In the genomic region with DNA sequence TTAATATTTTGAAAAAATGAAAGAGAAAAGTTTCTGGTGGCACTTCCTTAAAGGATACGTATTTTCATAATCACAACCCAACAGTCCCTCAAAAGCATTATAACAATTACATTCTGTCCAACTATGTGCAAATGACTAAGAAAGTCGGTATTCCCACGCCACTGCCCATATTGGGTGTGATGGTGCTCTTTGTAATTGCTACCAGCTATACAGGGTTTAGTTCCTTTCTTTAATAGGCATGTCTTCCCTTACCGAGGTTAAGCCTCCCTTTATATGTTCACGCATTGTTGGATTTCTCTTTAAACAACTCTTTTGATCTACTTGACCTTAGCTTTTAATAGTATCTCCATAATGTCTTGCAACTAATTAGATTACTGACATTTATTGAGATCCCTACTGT, we compare ENCODE assay signal across 27 mouse cellular contexts. TPM values are rescaled to one million over a fixed set of nuclear protein-coding genes. Genes with fewer than 3 reads are reported as not detected.
"Had no signal": no experiment of that assay in that cellular context is flagged by ENCODE, and none has a peak within 500 bp of the region (broad histone marks: within the 10 kb centered on the region; RNA-seq: fewer than 3 reads in every experiment).

No protein-coding gene starts in this region.

- H3K4me3 ChIP-seq: embryonic facial prominence, embryonic 10.5 days; embryonic facial prominence, embryonic 12.5 days; embryonic facial prominence, embryonic 13.5 days; embryonic facial prominence, embryonic 15.5 days; erythroblast, embryonic 14.5 days; forebrain, embryonic 10.5 days; forebrain, embryonic 15.5 days; gastrocnemius, adult 2 months; heart, adult 2 months had no signal

- H3K4me1 ChIP-seq: embryonic facial prominence, embryonic 10.5 days; embryonic facial prominence, embryonic 12.5 days; embryonic facial prominence, embryonic 13.5 days; embryonic facial prominence, embryonic 15.5 days; forebrain, embryonic 15.5 days had no signal

- DNase-seq: cerebellum, adult 18-20 months; cerebellum, adult 2 months; cerebellum, adult 8-10 months; cerebellum, adult 9-10 months; cerebellum, adult 9-11 months; cerebellum, postnatal 10 days; cerebellum, postnatal 14 days; cerebellum, postnatal 25 days; cerebellum, postnatal 36 days; embryo, embryonic 11 days; forebrain, postnatal 0 days; gastrocnemius, adult 2 months; gastrocnemius, postnatal 10 days; gastrocnemius, postnatal 14 days; gastrocnemius, postnatal 25 days; gastrocnemius, postnatal 36 days; heart, adult 11 months; heart, adult 18-20 months; heart, adult 2 months had no signal

- H3K9ac ChIP-seq: embryonic facial prominence, embryonic 12.5 days; embryonic facial prominence, embryonic 13.5 days; embryonic facial prominence, embryonic 15.5 days; forebrain, embryonic 15.5 days; forebrain, postnatal 0 days had no signal

- H3K4me2 ChIP-seq: embryonic facial prominence, embryonic 12.5 days; embryonic facial prominence, embryonic 13.5 days; embryonic facial prominence, embryonic 15.5 days; forebrain, embryonic 15.5 days had no signal

- ATAC-seq: forebrain, embryonic 14.5 days; forebrain, embryonic 15.5 days; forebrain, postnatal 0 days had no signal

- H3K27ac ChIP-seq: embryonic facial prominence, embryonic 10.5 days; embryonic facial prominence, embryonic 12.5 days; embryonic facial prominence, embryonic 13.5 days; embryonic facial prominence, embryonic 15.5 days; forebrain, embryonic 10.5 days; forebrain, embryonic 15.5 days; gastrocnemius, adult 2 months; heart, adult 2 months had no signal

- H3K9me3 ChIP-seq: embryonic facial prominence, embryonic 10.5 days; embryonic facial prominence, embryonic 12.5 days; embryonic facial prominence, embryonic 13.5 days; embryonic facial prominence, embryonic 15.5 days; forebrain, embryonic 10.5 days; forebrain, embryonic 15.5 days had no signal

- H3K27me3 ChIP-seq: embryonic facial prominence, embryonic 12.5 days; embryonic facial prominence, embryonic 13.5 days; embryonic facial prominence, embryonic 15.5 days; forebrain, embryonic 15.5 days had no signal

- H3K36me3 ChIP-seq: embryonic facial prominence, embryonic 10.5 days; embryonic facial prominence, embryonic 12.5 days; embryonic facial prominence, embryonic 13.5 days; embryonic facial prominence, embryonic 15.5 days; forebrain, embryonic 10.5 days; forebrain, embryonic 15.5 days had no signal

RNA-seq across cellular contexts. Expression of gene Nrxn1, which starts 18.1 kb away (rescaled TPM):
- polyA plus RNA-seq: erythroblast, embryonic 14.5 days had no signal
